Mouse (Mus musculus): Measurements from ENCODE around the gene Klra5. TPM values are rescaled to one million over a fixed set of nuclear protein-coding genes. Genes with fewer than 3 reads are reported as not detected.
"Not testable (repeated sequence)": the region's sequence is repeated elsewhere in the genome, so short reads cannot be mapped to it uniquely, and the experiment has no call there.

Klra5 gene
- not detected for total RNA-seq (2021)
- long read RNA-seq, experiment 1 = 0 reads
- long read RNA-seq, experiment 2 = 0 reads

DNA sequence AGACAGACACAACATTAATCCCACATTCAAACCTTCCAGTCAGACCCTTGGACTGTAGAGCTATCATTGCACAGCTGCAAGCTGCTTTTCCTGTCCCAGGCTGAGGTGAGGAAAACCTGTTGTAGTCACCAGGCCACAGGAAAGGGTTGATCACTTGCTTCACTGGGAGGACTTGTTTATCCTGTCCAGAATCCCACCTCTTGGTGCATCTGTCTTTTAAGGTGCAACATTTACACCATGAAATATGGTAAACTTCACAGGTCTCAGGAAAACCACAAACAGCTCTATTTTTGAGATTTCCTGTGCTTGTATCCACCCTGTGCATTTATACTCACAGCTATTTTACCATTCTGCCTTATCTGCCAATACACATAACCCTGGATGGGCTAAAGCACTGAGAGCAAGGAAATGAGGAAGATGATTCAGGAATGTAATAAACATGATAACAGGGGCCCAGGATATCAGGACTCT lies at the start of gene Klra5:
Gene Klra5, minus strand, starts transcription at position 175 of the 471 bp plus-strand sequence.
- not testable (repeated sequence) for DNase-seq

DNA sequence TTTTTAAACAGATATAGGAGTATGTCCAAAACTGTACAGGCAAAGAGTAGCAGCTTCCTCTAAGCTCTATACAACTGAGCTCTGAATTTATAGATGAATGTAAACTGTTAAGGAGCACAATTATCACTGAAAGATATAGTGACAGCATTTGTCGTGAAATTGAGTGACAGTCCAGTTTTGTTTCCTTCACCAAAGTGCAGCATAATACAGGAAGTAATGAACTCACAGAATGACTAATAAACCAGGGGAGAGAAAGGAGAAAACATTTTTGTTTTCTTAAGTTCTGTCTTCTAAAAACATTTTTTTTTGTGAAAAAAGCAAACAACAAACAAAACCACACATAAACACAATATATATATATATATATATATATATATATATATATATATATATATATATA lies 454 bp downstream of the Klra5 start:
- DNase-seq = no peak

DNA sequence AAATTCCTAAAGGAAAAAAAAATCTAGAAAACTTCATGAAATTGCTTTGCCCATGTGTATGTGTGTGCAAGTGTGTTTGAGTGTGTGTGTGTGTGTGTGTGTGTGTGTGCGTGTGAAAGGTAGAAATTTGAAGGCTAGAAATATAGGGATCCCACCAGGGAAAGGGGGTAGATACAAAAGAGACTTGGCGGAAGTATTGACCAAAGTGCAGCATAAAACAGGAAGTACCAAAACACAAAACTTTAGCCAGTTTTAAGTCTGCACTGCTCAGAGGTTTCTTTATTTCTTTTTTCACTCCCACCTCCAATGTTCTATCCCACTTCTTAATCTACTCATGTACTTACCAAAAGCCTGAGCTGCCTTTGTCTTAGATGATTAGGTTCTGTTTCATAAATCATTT lies 34.9 kb downstream of the Klra5 start:
- DNase-seq = no peak

DNA sequence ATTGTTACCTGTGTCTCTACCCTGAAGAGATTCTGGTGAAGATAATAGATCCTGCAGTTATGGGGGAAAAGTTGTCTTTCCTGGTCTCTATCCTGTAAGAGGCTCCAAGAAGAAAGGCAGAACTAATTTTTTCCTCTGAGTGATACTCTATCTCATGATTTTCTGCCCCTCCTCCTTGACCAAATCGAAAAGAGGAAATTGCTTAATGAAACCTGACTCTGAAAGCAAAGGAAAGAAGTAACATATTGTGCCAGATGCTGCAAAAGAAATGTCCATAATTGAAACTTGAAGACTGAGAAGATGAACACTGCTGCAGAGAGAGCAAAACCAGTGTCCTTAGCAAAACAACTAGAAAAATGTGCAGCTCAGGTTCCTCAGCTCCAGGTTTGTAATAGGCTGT lies 40.9 kb downstream of the Klra5 start, which contains the start of gene Klra17:
Gene Klra17, minus strand, starts transcription at position 124 of the 400 bp plus-strand sequence.
- no peak for DNase-seq

DNA sequence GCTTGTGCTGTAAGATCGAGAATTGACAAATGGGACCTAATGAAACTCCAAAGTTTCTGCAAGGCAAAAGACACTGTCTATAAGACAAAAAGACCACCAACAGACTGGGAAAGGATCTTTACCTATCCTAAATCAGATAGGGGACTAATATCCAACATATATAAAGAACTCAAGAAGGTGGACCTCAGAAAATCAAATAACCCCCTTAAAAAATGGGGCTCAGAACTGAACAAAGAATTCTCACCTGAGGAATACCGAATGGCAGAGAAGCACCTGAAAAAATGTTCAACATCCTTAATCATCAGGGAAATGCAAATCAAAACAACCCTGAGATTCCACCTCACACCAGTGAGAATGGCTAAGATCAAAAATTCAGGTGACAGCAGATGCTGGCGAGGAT lies 55.1 kb downstream of the Klra5 start, which contains the start of gene Gm17631:
Gene Gm17631, plus strand, starts transcription at position 301 of the 400 bp plus-strand sequence.
- DNase-seq = not testable (repeated sequence)

Other genes starting within 250 kb of the Klra5 start
- not detected for gene Klrc1, start 238.7 kb downstream of the Klra5 start, total RNA-seq (2021)
- not detected for gene Klri1, start 200.5 kb downstream of the Klra5 start, total RNA-seq (2021)
- not detected for gene Klri2, start 177.2 kb downstream of the Klra5 start, total RNA-seq (2021)
- not detected for gene Gm156, start 133.4 kb downstream of the Klra5 start, total RNA-seq (2021)
- gene Gm17631, start 55.0 kb downstream of the Klra5 start, total RNA-seq (2021) = not detected
- not detected for gene Klra17, start 41.0 kb downstream of the Klra5 start, total RNA-seq (2021)
- not detected for gene Klra6, start 109.3 kb upstream of the Klra5 start, total RNA-seq (2021)
- not detected for gene Klra4, start 149.6 kb upstream of the Klra5 start, total RNA-seq (2021)
- gene Klra8, start 212.2 kb upstream of the Klra5 start, total RNA-seq (2021) = not detected

Measured in gastrocnemius, postnatal 25 days (tissue).